Mouse (Mus musculus): ENCODE measurements around the gene Arhgap23. TPM values are rescaled to one million over a fixed set of nuclear protein-coding genes. Genes with fewer than 3 reads are reported as not detected.

The Arhgap23 gene
- polyA plus RNA-seq, 1 experiment from 2014 or later: 16.0 TPM

GRCm38 (mm10) chr11:97457120-97457519 is 41.8 kb downstream of the Arhgap23 start:
- POLR2A ChIA-PET: interaction anchor here (0.5 kb wide), 1 partner anchor 921 kb away, joined by 3 read pairs; no protein-coding TSS in a partner anchor
- CTCF ChIA-PET: interaction anchor here (2.1 kb wide), 1 partner anchor 12 kb away, joined by 5 read pairs; no protein-coding TSS in a partner anchor
- no peaks in the 10 kb centered on the region for H3K27me3 ChIP-seq
- TF ChIP-seq CTCF (IDR thresholded peaks at IDR 0.05): no peak
- no peak for DNase-seq (ENCODE audit: low read depth, low spot score)
- no peak for ATAC-seq
- in situ Hi-C loops (cut with MboI; ENCODE audit: low pct_unique_long_range_greater_than_20kb): no loop called here

- CTCF ChIA-PET: interaction anchor here (2.3 kb wide), 1 partner anchor 27 kb away, joined by 5 read pairs; no protein-coding TSS in a partner anchor
- ATAC-seq (no peak), DNase-seq (ENCODE audit: low read depth, low spot score) (no peak)
- TF ChIP-seq CTCF (IDR thresholded peaks at IDR 0.05): no peak
- POLR2A ChIA-PET: no interaction called here
- no peaks in the 10 kb centered on the region for H3K27me3 ChIP-seq
- in situ Hi-C loops (cut with MboI; ENCODE audit: low pct_unique_long_range_greater_than_20kb): no loop called here
Measured at GRCm38 (mm10) chr11:97461307-97461820, 46.0 kb downstream of the Arhgap23 start.

GRCm38 (mm10) chr11:97462538-97462937 is 47.2 kb downstream of the Arhgap23 start:
- in situ Hi-C loops (cut with MboI; ENCODE audit: low pct_unique_long_range_greater_than_20kb): no loop called here
- DNase-seq (ENCODE audit: low read depth, low spot score): no peak
- CTCF ChIA-PET: no interaction called here
- POLR2A ChIA-PET: no interaction called here
- H3K27me3 ChIP-seq: no peaks in the 10 kb centered on the region
- ATAC-seq: no peak
- no peak for TF ChIP-seq CTCF (IDR thresholded peaks at IDR 0.05)

GRCm38 (mm10) chr11:97463166-97463565 is 47.8 kb downstream of the Arhgap23 start:
- no peak for ATAC-seq
- in situ Hi-C loops (cut with MboI; ENCODE audit: low pct_unique_long_range_greater_than_20kb): no loop called here
- DNase-seq (ENCODE audit: low read depth, low spot score): no peak
- TF ChIP-seq CTCF (IDR thresholded peaks at IDR 0.05): no peak
- CTCF ChIA-PET: no interaction called here
- no peaks in the 10 kb centered on the region for H3K27me3 ChIP-seq
- POLR2A ChIA-PET: no interaction called here

- in situ Hi-C loops (cut with MboI; ENCODE audit: low pct_unique_long_range_greater_than_20kb): no loop called here
- H3K27me3 ChIP-seq: no peaks in the 10 kb centered on the region
- no peak for DNase-seq (ENCODE audit: low read depth, low spot score)
- TF ChIP-seq CTCF (IDR thresholded peaks at IDR 0.05): no peak
- ChIA-PET POLR2A (interaction anchor here (1.3 kb wide), 1 partner anchor 44 kb away, joined by 4 read pairs; no protein-coding TSS in a partner anchor), CTCF (no interaction called here)
- no peak for ATAC-seq
Measured at GRCm38 (mm10) chr11:97463991-97464390, 48.7 kb downstream of the Arhgap23 start.

GRCm38 (mm10) chr11:97465957-97466356 is 50.6 kb downstream of the Arhgap23 start:
- no peak for TF ChIP-seq CTCF (IDR thresholded peaks at IDR 0.05)
- DNase-seq (ENCODE audit: low read depth, low spot score) (no peak), ATAC-seq (no peak)
- no peaks in the 10 kb centered on the region for H3K27me3 ChIP-seq
- CTCF ChIA-PET: interaction anchor here (1.1 to 1.2 kb wide), 2 partner anchors 35 to 58 kb away, joined by 3 to 5 read pairs; no protein-coding TSS in a partner anchor
- in situ Hi-C loops (cut with MboI; ENCODE audit: low pct_unique_long_range_greater_than_20kb): no loop called here
- POLR2A ChIA-PET: no interaction called here

- ChIA-PET POLR2A (interaction anchor here (0.6 kb wide), 2 partner anchors 68 to 1170 kb away, joined by 3 read pairs; no protein-coding TSS in a partner anchor), CTCF (interaction anchor here (1.2 to 4.0 kb wide), 3 partner anchors 35 to 58 kb away, joined by 5 to 54 read pairs (median 9); no protein-coding TSS in a partner anchor)
- TF ChIP-seq CTCF (IDR thresholded peaks at IDR 0.05): no peak
- no peak for DNase-seq (ENCODE audit: low read depth, low spot score)
- in situ Hi-C loops (cut with MboI; ENCODE audit: low pct_unique_long_range_greater_than_20kb): no loop called here
- no peak for ATAC-seq
- no peaks in the 10 kb centered on the region for H3K27me3 ChIP-seq
Measured at GRCm38 (mm10) chr11:97466444-97467160, 51.3 kb downstream of the Arhgap23 start.

- CTCF ChIA-PET: interaction anchor here (0.7 to 4.0 kb wide), 18 partner anchors 9 to 108 kb away, joined by 3 to 54 read pairs (median 4); no protein-coding TSS in a partner anchor
- H3K27me3 ChIP-seq: no peaks in the 10 kb centered on the region
- no peak for DNase-seq (ENCODE audit: low read depth, low spot score)
- peak; percentile 44 for ATAC-seq
- POLR2A ChIA-PET: interaction anchor here (1.0 to 2.8 kb wide), 2 partner anchors 58 to 60 kb away, joined by 3 to 9 read pairs; no protein-coding TSS in a partner anchor
- in situ Hi-C loops (cut with MboI; ENCODE audit: low pct_unique_long_range_greater_than_20kb): no loop called here
- TF ChIP-seq CTCF (IDR thresholded peaks at IDR 0.05): no peak
Measured at GRCm38 (mm10) chr11:97468639-97469287, 53.4 kb downstream of the Arhgap23 start.

- ATAC-seq: no peak
- ChIA-PET POLR2A (interaction anchor here (0.7 to 2.8 kb wide), 2 partner anchors 61 to 67 kb away, joined by 3 to 9 read pairs; no protein-coding TSS in a partner anchor), CTCF (interaction anchor here (0.8 to 4.0 kb wide), 8 partner anchors 13 to 67 kb away, joined by 3 to 54 read pairs (median 4); no protein-coding TSS in a partner anchor)
- DNase-seq (ENCODE audit: low read depth, low spot score): no peak
- H3K27me3 ChIP-seq: no peaks in the 10 kb centered on the region
- no peak for TF ChIP-seq CTCF (IDR thresholded peaks at IDR 0.05)
- in situ Hi-C loops (cut with MboI; ENCODE audit: low pct_unique_long_range_greater_than_20kb): loop anchor here (5.0 kb wide), 1 partner anchor 48 kb away; no protein-coding TSS in a partner anchor
Measured at GRCm38 (mm10) chr11:97469828-97470227, 54.5 kb downstream of the Arhgap23 start.

- ATAC-seq: no peak
- ChIA-PET POLR2A (no interaction called here), CTCF (no interaction called here)
- no peaks in the 10 kb centered on the region for H3K27me3 ChIP-seq
- in situ Hi-C loops (cut with MboI; ENCODE audit: low pct_unique_long_range_greater_than_20kb): loop anchor here (5.0 kb wide), 1 partner anchor 49 kb away; no protein-coding TSS in a partner anchor
- DNase-seq (ENCODE audit: low read depth, low spot score): no peak
- no peak for TF ChIP-seq CTCF (IDR thresholded peaks at IDR 0.05)
Measured at GRCm38 (mm10) chr11:97471276-97471675, 55.9 kb downstream of the Arhgap23 start.

All from Patski (cell line).